22 mouse cellular contexts compared by ENCODE assay signal in the genomic region with DNA sequence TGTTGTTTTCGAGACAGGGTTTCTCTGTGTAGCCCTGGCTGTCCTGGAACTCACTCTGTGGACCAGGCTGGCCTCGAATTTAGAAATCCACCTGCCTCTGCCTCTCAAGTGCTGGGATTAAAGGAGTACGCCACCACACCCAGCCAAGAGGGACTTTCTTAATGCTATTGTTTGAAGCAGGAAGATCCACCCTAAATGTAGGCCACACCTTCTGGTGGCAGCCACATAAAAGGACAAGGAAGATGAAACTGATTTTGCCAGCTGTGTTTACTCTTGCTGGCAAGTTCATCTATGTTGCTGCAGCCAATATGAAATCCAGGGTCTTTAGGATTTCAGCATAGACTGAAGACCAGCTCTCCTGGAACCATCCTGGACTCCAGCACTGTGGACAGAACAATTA. TPM values are rescaled to one million over a fixed set of nuclear protein-coding genes. Genes with fewer than 3 reads are reported as not detected.
DNase-seq lines count a peak whose midpoint lies in the region; ATAC-seq and TF ChIP-seq lines count a peak whose summit lies in the region.
"Had no signal": no experiment of that assay in that cellular context is flagged by ENCODE, and none has a peak within 500 bp of the region (broad histone marks: within the 10 kb centered on the region; RNA-seq: fewer than 3 reads in every experiment).

No protein-coding gene starts in this region.

- ATAC-seq in liver, postnatal 0 days = no peak
- ATAC-seq: forebrain, embryonic 15.5 days; hindbrain, embryonic 16.5 days had no signal

- no peak overlapping the region for H3K4me2 ChIP-seq in liver, postnatal 0 days (ENCODE audit: low read depth, low read length)
- H3K4me2 ChIP-seq: embryonic facial prominence, embryonic 13.5 days; forebrain, embryonic 15.5 days; heart, embryonic 13.5 days; midbrain, embryonic 11.5 days had no signal

- H3K27ac ChIP-seq in ES-E14 (ENCODE audit: insufficient read depth, low read depth, low read length, poor library complexity, severe bottlenecking) = peak overlapping the region; percentile 97
- H3K27ac ChIP-seq in liver, postnatal 0 days (ENCODE audit: low read depth) = no peak overlapping the region
- H3K27ac ChIP-seq: embryonic facial prominence, embryonic 13.5 days; forebrain, embryonic 15.5 days; heart, embryonic 13.5 days; macrophage had no signal

- no peaks in the 10 kb centered on the region for H3K27me3 ChIP-seq in liver, postnatal 0 days (ENCODE audit: insufficient read depth, low read length)
- H3K27me3 ChIP-seq: embryonic facial prominence, embryonic 13.5 days; forebrain, embryonic 15.5 days; heart, embryonic 13.5 days had no signal

- peak; percentile 9 for DNase-seq in lung, postnatal 36 days
- DNase-seq in lung, postnatal 14 days = no peak
- DNase-seq in ES-E14 (ENCODE audit: low read depth, low spot score) (peak; percentile 56), liver (no peak)
- peak; percentile 85 for DNase-seq in naive thymus-derived CD4-positive, alpha-beta T cell, adult 2 months (ENCODE audit: low read depth)
- peak; percentile 55 to 60 for DNase-seq in thymus, postnatal 36 days
- DNase-seq in cerebellum, postnatal 10 days = no peak
- no peak for DNase-seq in liver, postnatal 0 days
- DNase-seq: cerebellum, adult 8-10 months; gastrocnemius, postnatal 14 days; heart, postnatal 4 days; kidney, adult 11 months; kidney, postnatal 10 days; lung, adult 2 months had no signal

- H3K4me3 ChIP-seq in ES-E14 (ENCODE audit: insufficient read depth in 1 of 2, low read depth in 1 of 2, low read length in 2 of 2, poor library complexity in 1 of 2, severe bottlenecking in 1 of 2) = peak overlapping the region in 1 of 2 experiments; percentile 17; a peak in 1 of 4 replicates
- H3K4me3 ChIP-seq in liver, postnatal 0 days (ENCODE audit: low read depth, low read length) = no peak overlapping the region
- H3K4me3 ChIP-seq: embryonic facial prominence, embryonic 13.5 days; forebrain, embryonic 15.5 days; heart, embryonic 13.5 days had no signal

- WGBS in liver, postnatal 0 days (ENCODE audit: insufficient replicate concordance) = 73% methylated on average over 3 of the region's 3 CpGs

- no peak overlapping the region for H3K9ac ChIP-seq in ES-E14 (ENCODE audit: insufficient read depth, low read depth, low read length, poor library complexity, severe bottlenecking)
- no peak overlapping the region for H3K9ac ChIP-seq in liver, postnatal 0 days (replicated peaks)
- H3K9ac ChIP-seq: embryonic facial prominence, embryonic 13.5 days; forebrain, embryonic 15.5 days; heart, embryonic 13.5 days had no signal

- no peak for TF ChIP-seq EP300 in liver, postnatal 0 days (IDR thresholded peaks at IDR 0.05; ENCODE audit: low read depth)

- H3K9me3 ChIP-seq in ES-E14 (ENCODE audit: control insufficient read depth, insufficient read depth, low read depth, low read length) = no peaks in the 10 kb centered on the region
- no peaks in the 10 kb centered on the region for H3K9me3 ChIP-seq in liver, postnatal 0 days (ENCODE audit: low read length)
- H3K9me3 ChIP-seq: embryonic facial prominence, embryonic 13.5 days; forebrain, embryonic 15.5 days; G1E; heart, embryonic 13.5 days had no signal

- H3K36me3 ChIP-seq in ES-E14 (ENCODE audit: control insufficient read depth, insufficient read depth, low read length, poor library complexity, severe bottlenecking) = no peaks in the 10 kb centered on the region
- H3K36me3 ChIP-seq in liver, postnatal 0 days (replicated peaks; ENCODE audit: insufficient read depth, low read length) = no peaks in the 10 kb centered on the region
- H3K36me3 ChIP-seq: embryonic facial prominence, embryonic 13.5 days; forebrain, embryonic 15.5 days; G1E; heart, embryonic 13.5 days had no signal

- H3K4me1 ChIP-seq in ES-E14 (ENCODE audit: control insufficient read depth in 2 of 2, insufficient read depth in 2 of 2, low read length in 2 of 2, poor library complexity in 1 of 2) = peaks cover 6 to 10% of the 10 kb centered on the region in 2 experiments
- H3K4me1 ChIP-seq in liver, postnatal 0 days (ENCODE audit: insufficient read depth) = no peaks in the 10 kb centered on the region
- H3K4me1 ChIP-seq: embryonic facial prominence, embryonic 13.5 days; forebrain, embryonic 15.5 days; heart, embryonic 13.5 days had no signal

- in situ Hi-C loops in ES-E14 (cut with MboI; ENCODE audit: low sequenced_read_pairs in 2 of 2, unreplicated experiment in 2 of 2) = no loop called here

- TF ChIP-seq CTCF in liver, postnatal 0 days (IDR thresholded peaks at IDR 0.05; ENCODE audit: low read depth) = no peak

TF ChIP-seq in ES-E14, 5 proteins besides CTCF, POLR2A, EP300 and RAD21:
- TF ChIP-seq ZC3H11A (IDR thresholded peaks at IDR 0.05; ENCODE audit: borderline replicate concordance, low read depth, low read length) (no peak), HCFC1 (IDR thresholded peaks at IDR 0.05; ENCODE audit: borderline replicate concordance, insufficient read depth, low read length) (no peak), ZNF384 (IDR thresholded peaks at IDR 0.05; ENCODE audit: low read depth, low read length) (no peak), MAFK (IDR thresholded peaks at IDR 0.05; ENCODE audit: insufficient read depth, low read depth, low read length) (no peak), CHD2 (IDR thresholded peaks at IDR 0.05; ENCODE audit: low read depth, low read length) (no peak)

RNA-seq across cellular contexts. Expression of gene Setx, which starts 26.5 kb away (rescaled TPM):
- 119 and 123 TPM in 2 replicates for total RNA-seq in ES-E14 (2012; rRNA removed)
- polyA plus RNA-seq in liver, postnatal 0 days (2015; fragmentation: Nextera tagmentation; extraction: Ambion mirVana) = 2.6 and 3.3 TPM in 2 replicates

RNA-seq across cellular contexts. Expression of gene Ttf1, which starts 37.4 kb away (rescaled TPM):
- 21.0 and 24.4 TPM in 2 replicates for total RNA-seq in ES-E14 (2012; rRNA removed)
- polyA plus RNA-seq in liver, postnatal 0 days (2015; fragmentation: Nextera tagmentation; extraction: Ambion mirVana) = 3.0 and 3.1 TPM in 2 replicates

RNA-seq across cellular contexts. Expression of gene Cfap77, which starts 42.6 kb away (rescaled TPM):
- total RNA-seq in ES-E14 (2012; rRNA removed) = 1.0 and 2.6 TPM in 2 replicates
- 0.06 TPM in 1 of 2 replicates, not detected in the other for polyA plus RNA-seq in liver, postnatal 0 days (2015; fragmentation: Nextera tagmentation; extraction: Ambion mirVana)
- total RNA-seq: gastrocnemius, postnatal 14 days; liver, adult 2 months had no signal
- polyA plus RNA-seq: forebrain, embryonic 15.5 days; macrophage had no signal

Comparison
In these comparisons a context has a peak if more than half of its experiments do, and no peak if none do; other contexts are left out.
1. DNase-seq: peak in lung, postnatal 36 days (single experiment), ES-E14 (single experiment), naive thymus-derived CD4-positive, alpha-beta T cell, adult 2 months (single experiment) and thymus, postnatal 36 days (2 of 2); none in lung, postnatal 14 days (single experiment), cerebellum, postnatal 10 days (0 of 2), liver (single experiment) and liver, postnatal 0 days (single experiment).